Mouse (Mus musculus): Measurements from ENCODE around the gene Dnm1. TPM values are rescaled to one million over a fixed set of nuclear protein-coding genes. Genes with fewer than 3 reads are reported as not detected.

Dnm1 gene
- polyA plus RNA-seq, 1 experiment from 2014 or later: 13.7 TPM

- no peak for ATAC-seq
- H3K9ac ChIP-seq: no peak overlapping the region
- WGBS: 89% methylated on average over 1 of the region's 1 CpGs
- no peaks in the 10 kb centered on the region for H3K27me3 ChIP-seq
- peaks cover 74% of the 10 kb centered on the region for H3K36me3 ChIP-seq (ENCODE audit: poor library complexity, severe bottlenecking)
- H3K4me3 ChIP-seq: no peak overlapping the region
- H3K4me2 ChIP-seq: no peak overlapping the region
- H3K4me1 ChIP-seq: peaks cover 11% of the 10 kb centered on the region
- no peak overlapping the region for H3K27ac ChIP-seq
- no peaks in the 10 kb centered on the region for H3K9me3 ChIP-seq (replicated peaks)
Observed at GRCm38 (mm10) chr2:32282727-32283126, 70.4 kb downstream of the Dnm1 start.

- Histone ChIP-seq H3K4me2 (no peak overlapping the region), H3K36me3 (ENCODE audit: poor library complexity, severe bottlenecking) (peaks cover 78% of the 10 kb centered on the region), H3K27me3 (no peaks in the 10 kb centered on the region), H3K9ac (no peak overlapping the region), H3K4me1 (peaks cover 11% of the 10 kb centered on the region), H3K9me3 (replicated peaks) (no peaks in the 10 kb centered on the region), H3K4me3 (no peak overlapping the region), H3K27ac (no peak overlapping the region)
- no peak for ATAC-seq
- 91% methylated on average over 2 of the region's 2 CpGs for WGBS
Observed at GRCm38 (mm10) chr2:32282289-32282688, 70.8 kb downstream of the Dnm1 start.

DNA sequence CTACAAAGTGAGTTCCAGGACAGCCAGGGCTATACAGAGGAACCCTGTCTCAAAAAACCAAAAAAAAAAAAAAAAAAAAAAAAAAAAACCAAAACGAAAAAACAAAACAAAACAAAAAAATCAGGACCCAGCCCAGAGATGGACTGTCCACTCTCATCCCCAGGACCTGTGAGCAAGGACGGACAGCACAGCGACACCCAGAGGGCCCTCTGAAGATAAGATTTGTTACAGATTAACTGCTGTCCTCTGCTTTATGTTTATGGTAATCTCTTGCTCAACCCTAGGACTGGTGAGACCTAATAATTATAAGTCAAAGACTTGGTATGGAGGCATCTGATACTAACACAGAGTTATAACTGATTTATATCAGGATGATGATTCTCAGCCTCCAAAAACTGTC, 77.3 kb downstream of the Dnm1 start:
- 77% methylated on average over 3 of the region's 3 CpGs for WGBS
- H3K9me3 ChIP-seq (replicated peaks): no peaks in the 10 kb centered on the region
- H3K27me3 ChIP-seq: no peaks in the 10 kb centered on the region
- H3K4me2 ChIP-seq: no peak overlapping the region
- H3K9ac ChIP-seq: no peak overlapping the region
- no peak overlapping the region for H3K4me3 ChIP-seq
- H3K27ac ChIP-seq: no peak overlapping the region
- H3K36me3 ChIP-seq (ENCODE audit: poor library complexity, severe bottlenecking): peaks cover 43% of the 10 kb centered on the region
- ATAC-seq: no peak
- H3K4me1 ChIP-seq: no peaks in the 10 kb centered on the region

DNA sequence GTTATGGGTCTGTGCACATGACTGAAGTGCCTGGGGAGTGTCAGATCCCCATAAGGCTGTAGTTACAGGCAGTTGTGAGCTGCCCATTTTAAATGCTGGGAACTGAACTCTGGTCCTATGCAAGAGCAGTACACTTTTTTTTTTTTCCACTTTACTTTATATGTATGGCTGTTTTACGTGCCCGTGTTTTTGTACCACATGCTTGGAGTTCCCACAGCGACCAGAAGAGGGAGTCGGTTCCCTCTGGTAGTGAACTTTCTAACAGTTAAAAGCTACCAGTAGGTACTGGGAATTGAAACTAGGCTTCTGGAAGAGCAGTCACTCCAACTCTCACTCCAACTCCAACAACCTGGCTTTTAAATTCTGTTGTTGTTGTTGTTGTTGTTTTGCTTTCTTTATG, 92.5 kb downstream of the Dnm1 start:
- Histone ChIP-seq H3K27me3 (no peaks in the 10 kb centered on the region), H3K4me2 (peak overlapping the region; percentile 87), H3K4me3 (peak overlapping the region; percentile 86; the same call in 1 of the 2 replicates), H3K9me3 (replicated peaks) (no peaks in the 10 kb centered on the region), H3K9ac (no peak overlapping the region), H3K4me1 (peaks cover 17% of the 10 kb centered on the region), H3K36me3 (ENCODE audit: poor library complexity, severe bottlenecking) (peaks cover 28% of the 10 kb centered on the region), H3K27ac (no peak overlapping the region)
- 37% methylated on average over 4 of the region's 4 CpGs for WGBS
- no peak for ATAC-seq

- Histone ChIP-seq H3K9me3 (replicated peaks) (no peaks in the 10 kb centered on the region), H3K27ac (peak within 1 kb of the TSS; percentile 32; the same call in 1 of the 2 replicates), H3K4me2 (peak within 1 kb of the TSS; percentile 87), H3K27me3 (no peaks in the 10 kb centered on the region), H3K36me3 (ENCODE audit: poor library complexity, severe bottlenecking) (peaks cover 32% of the 10 kb centered on the region), H3K4me3 (peak within 1 kb of the TSS; percentile 86), H3K4me1 (peaks cover 17% of the 10 kb centered on the region), H3K9ac (peak within 1 kb of the TSS; percentile 84)
- ATAC-seq: peak; percentile 91
- WGBS: 1% methylated on average over 57 of the region's 59 CpGs
Observed at GRCm38 (mm10) chr2:32259657-32260417, 93.3 kb downstream of the Dnm1 start, which contains the start of gene Uck1. Gene Uck1, minus strand, starts transcription at chr2:32260159.

DNA sequence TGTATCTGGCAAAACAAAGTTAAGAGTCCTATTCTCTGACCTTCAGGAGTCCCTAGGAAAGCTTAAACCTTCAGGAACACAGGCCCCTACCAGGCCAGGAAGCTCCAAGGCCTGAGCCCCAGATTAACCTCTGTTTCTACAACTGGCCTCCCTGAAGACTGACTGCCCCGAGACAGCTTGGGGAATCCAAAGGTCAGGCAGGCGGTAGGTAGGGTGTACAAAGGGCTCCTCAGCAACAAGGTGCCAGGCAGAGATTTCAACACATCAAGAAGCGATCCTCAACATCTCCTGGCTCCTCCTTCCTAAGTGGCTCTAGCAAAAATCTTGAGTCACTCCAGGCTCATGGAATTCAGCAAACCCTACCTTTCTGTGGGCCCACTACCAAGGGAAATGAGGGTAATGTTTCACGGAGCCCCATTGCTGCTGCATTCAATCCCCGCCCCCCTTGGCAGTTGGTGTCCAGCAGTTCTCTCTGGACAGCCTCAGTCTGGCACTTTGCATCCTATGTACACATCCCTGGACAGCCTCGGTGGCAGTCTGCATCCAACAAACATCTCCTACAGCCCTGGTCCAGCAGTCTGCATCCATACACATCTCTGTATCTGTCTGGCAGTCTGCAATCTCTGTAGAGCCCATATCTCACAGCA, 94.1 kb downstream of the Dnm1 start:
- Histone ChIP-seq H3K27me3 (no peaks in the 10 kb centered on the region), H3K4me1 (peaks cover 17% of the 10 kb centered on the region), H3K4me3 (peak overlapping the region; percentile 86), H3K4me2 (peak overlapping the region; percentile 87), H3K9me3 (replicated peaks) (no peaks in the 10 kb centered on the region), H3K27ac (no peak overlapping the region), H3K9ac (peak overlapping the region; percentile 84), H3K36me3 (ENCODE audit: poor library complexity, severe bottlenecking) (peaks cover 40% of the 10 kb centered on the region)
- ATAC-seq: no peak
- WGBS: 56% methylated on average over 6 of the region's 6 CpGs

Small RNAs within 50 kb of the gene (microRNA-seq; reads per million reads assigned to microRNA genes)
- not detected for gene Gm23363
- gene Mir199b: 57.9 reads per million, percentile 43 among the genes with 10 or more reads in this experiment

Other genes starting within 250 kb of the Dnm1 start
- gene Prrc2b, start 202.3 kb downstream of the Dnm1 start, polyA plus RNA-seq (2015; fragmentation: Nextera tagmentation; extraction: Ambion mirVana): 53.0 and 57.4 TPM in 2 replicates
- gene Pomt1, start 116.7 kb downstream of the Dnm1 start, polyA plus RNA-seq (2015; fragmentation: Nextera tagmentation; extraction: Ambion mirVana): 23.7 and 27.0 TPM in 2 replicates
- 76.9 and 89.3 TPM in 2 replicates for gene Uck1, start 93.2 kb downstream of the Dnm1 start, polyA plus RNA-seq (2015; fragmentation: Nextera tagmentation; extraction: Ambion mirVana)
- 20.5 and 23.4 TPM in 2 replicates for gene Golga2, start 66.0 kb downstream of the Dnm1 start, polyA plus RNA-seq (2015; fragmentation: Nextera tagmentation; extraction: Ambion mirVana)
- gene Swi5, start 65.3 kb downstream of the Dnm1 start, polyA plus RNA-seq (2015; fragmentation: Nextera tagmentation; extraction: Ambion mirVana): 466 and 470 TPM in 2 replicates
- gene Ciz1, start 1.0 kb downstream of the Dnm1 start, polyA plus RNA-seq (2015; fragmentation: Nextera tagmentation; extraction: Ambion mirVana): 49.0 and 52.4 TPM in 2 replicates
- gene 1110008P14Rik, start 28.6 kb upstream of the Dnm1 start, polyA plus RNA-seq (2015; fragmentation: Nextera tagmentation; extraction: Ambion mirVana): 59.6 and 60.4 TPM in 2 replicates
- gene Lcn2, start 34.9 kb upstream of the Dnm1 start, polyA plus RNA-seq (2015; fragmentation: Nextera tagmentation; extraction: Ambion mirVana): 0.20 TPM in 1 of 2 replicates, not detected in the other
- gene Ptges2, start 42.6 kb upstream of the Dnm1 start, polyA plus RNA-seq (2015; fragmentation: Nextera tagmentation; extraction: Ambion mirVana): 28.5 and 30.1 TPM in 2 replicates
- gene Naif1, start 97.1 kb upstream of the Dnm1 start, polyA plus RNA-seq (2015; fragmentation: Nextera tagmentation; extraction: Ambion mirVana): 5.4 and 5.6 TPM in 2 replicates
- gene Slc25a25, start 98.1 kb upstream of the Dnm1 start, polyA plus RNA-seq (2015; fragmentation: Nextera tagmentation; extraction: Ambion mirVana): 37.4 and 42.4 TPM in 2 replicates
- 4.5 and 5.2 TPM in 2 replicates for gene Fam102a, start 182.0 kb upstream of the Dnm1 start, polyA plus RNA-seq (2015; fragmentation: Nextera tagmentation; extraction: Ambion mirVana)
- gene Dpm2, start 217.5 kb upstream of the Dnm1 start, polyA plus RNA-seq (2015; fragmentation: Nextera tagmentation; extraction: Ambion mirVana): 127 and 129 TPM in 2 replicates
- 1.7 and 3.4 TPM in 2 replicates for gene Pip5kl1, start 221.5 kb upstream of the Dnm1 start, polyA plus RNA-seq (2015; fragmentation: Nextera tagmentation; extraction: Ambion mirVana)
- 0.18 and 0.39 TPM in 2 replicates for gene 9430097D07Rik, start 222.3 kb upstream of the Dnm1 start, polyA plus RNA-seq (2015; fragmentation: Nextera tagmentation; extraction: Ambion mirVana)
- gene St6galnac4, start 233.8 kb upstream of the Dnm1 start, polyA plus RNA-seq (2015; fragmentation: Nextera tagmentation; extraction: Ambion mirVana): 14.5 and 16.5 TPM in 2 replicates
- gene St6galnac6, start 246.4 kb upstream of the Dnm1 start, polyA plus RNA-seq (2015; fragmentation: Nextera tagmentation; extraction: Ambion mirVana): 10.0 and 10.8 TPM in 2 replicates